Mouse (Mus musculus): ENCODE measurements at regions not wholly inside any gene's neighbourhood (a gene's known extent, or its start where the extent isn't known, plus 50 kb on each side); places are given as distances from the start of the nearest gene placed in this dataset.

DNA sequence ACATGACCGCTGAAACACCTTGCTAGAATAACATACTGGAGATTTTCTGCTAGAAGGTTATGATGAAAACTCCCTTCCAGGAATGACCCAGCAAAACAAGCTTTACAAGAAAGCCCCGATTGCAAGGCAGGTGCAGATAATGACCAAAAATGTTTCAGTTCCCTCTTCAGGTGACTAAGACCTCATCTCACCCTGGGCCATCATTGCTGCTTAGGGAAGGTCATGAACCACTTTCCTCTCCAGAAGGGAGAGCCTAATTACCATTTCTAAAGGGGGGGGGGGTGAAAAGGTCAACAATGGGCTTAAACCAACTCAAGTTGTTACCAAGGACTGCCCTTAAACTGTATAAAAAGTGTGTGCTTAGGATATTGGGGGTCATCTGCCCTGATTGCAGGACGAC lies 59.8 kb upstream of the Speer4c start:
- DNase-seq (ENCODE audit: low spot score in 2 of 2): no peak

DNA sequence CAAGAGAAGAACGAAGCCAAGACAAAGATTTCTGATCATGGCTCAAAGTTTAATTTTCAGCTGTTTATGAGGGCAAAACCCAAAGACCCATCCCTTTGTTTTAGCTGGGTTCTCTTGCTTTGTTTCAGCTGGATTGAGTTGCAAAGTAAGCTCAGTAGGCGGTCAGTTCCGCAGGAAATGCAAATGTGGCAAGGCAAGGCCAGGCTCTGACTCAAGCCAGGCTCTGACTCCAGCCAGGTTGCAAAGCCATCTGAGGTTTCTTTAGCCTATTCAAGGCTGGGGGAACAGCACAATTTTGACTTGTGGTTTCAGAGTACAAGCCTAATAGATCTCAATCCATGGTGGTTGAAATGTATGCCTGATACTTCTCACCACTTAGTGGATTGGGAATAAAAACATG lies 60.5 kb upstream of the Speer4c start:
- no peak for DNase-seq (ENCODE audit: low spot score in 2 of 2)

DNA sequence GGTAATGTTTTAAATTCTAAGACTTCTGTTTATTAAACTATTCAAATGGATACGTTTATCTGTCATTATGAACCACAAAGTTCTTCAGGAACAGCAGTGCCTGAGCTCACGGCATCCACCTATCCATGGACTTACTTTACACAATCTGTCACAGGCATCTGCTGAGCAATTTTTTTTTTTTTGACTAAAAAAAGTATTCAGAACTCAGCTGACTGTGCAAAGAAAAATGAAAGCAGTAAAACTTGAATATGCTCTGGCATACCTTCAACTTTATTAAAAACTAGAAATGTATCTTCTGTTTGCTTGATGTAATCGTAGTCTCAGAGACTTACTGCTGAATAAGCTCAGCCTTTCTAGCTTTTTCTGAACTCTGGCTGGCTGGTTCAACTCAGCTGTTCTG lies 62.0 kb upstream of the Speer4c start:
- DNase-seq (ENCODE audit: low spot score in 2 of 2): no peak

DNA sequence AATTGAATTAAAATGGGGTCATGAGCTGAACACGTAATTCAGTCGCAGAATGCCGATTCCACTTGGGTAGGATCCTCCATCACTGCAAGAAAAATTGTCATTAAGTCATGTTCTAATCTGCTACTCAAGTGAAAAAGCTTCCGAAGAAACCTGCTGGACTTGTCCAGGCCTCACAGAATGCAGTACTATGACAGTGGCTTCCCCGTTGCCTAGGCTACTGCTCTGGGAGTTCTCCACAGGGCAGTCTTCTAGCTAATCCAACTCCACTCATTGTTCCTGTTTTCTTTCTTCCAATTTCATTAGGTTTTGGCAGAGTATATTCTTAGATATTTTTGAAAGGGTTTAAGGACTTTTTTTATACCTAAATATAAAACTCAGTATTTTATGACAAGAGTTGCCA lies 89.5 kb upstream of the Speer4c start:
- no peak for DNase-seq (ENCODE audit: low spot score in 2 of 2)

DNA sequence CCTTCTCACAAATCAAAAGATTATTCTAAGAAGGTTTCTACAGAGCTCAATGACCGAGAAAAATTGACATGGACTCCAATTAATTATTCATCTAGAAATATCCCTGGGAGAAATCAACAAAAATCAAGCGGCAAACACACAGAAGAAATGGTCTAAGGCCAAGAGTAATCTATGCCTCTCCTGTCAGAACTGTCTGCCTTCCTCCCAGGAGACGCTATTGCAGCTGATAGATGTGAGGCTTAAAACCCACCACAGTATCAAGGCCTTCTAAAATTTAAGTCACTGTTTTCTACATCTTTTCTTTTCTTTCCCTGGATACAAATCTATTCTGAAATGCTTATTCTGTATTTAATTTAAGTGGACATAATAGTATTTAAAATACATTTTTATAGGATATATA lies 102.8 kb upstream of the Speer4c start:
- DNase-seq (ENCODE audit: low spot score in 2 of 2): no peak

DNA sequence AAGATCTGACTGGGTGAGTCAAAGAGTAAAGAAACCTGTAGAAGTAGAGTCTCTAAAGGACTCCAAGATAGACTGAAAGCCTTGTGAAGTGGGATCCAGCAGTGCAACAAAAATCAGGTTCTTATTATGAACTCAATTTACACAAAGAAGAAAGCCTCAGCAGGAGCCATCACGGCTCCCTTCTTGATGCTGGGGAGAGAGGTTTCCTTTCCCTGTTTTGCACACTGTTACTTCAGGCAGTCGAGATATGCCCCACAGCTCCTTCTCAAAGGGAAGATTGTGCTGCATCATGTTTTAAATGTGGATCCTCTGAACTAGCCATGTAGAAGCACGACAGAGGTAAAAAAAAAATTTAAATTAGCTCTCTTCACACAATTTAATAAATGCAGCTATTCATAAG lies 103.3 kb upstream of the Speer4c start:
- no peak for DNase-seq (ENCODE audit: low spot score in 2 of 2)

DNA sequence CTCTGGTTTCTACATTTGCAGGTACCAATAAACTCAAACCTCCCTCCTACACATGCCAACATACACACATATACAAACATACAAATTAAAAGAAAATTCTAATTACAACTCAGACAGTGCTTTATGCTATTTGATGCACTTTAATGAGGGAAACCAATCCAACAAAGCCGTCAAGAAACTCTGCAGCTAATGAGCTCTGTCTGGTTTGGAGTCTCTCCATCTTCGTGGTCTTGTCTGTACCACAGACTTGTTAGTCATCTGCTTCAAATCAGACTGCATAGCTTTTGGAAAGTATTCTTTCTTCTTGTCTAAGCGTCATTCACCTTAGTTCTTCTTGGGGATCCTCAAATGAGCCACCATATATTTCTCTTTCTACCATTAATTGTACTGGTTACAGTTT lies 108.9 kb upstream of the Speer4c start:
- DNase-seq (ENCODE audit: low spot score in 2 of 2): no peak

DNA sequence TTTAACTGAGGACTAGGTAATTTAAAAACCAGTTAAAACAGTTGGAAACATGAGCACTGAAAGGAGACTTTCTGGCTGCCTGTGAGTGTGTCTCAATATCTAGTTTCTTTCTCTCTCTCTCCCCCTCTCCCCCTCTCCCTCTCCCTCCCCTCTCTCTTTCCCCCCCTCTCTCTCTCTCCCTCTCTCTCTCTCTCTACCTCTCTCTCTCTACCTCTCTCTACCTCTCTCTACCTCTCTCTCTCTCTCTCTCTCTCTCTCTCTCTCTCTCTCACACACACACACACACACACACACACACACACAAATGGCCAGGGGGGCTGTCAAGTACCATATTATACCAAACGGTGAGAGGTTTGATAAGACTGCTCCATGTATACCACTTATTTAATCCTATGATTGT lies 103.0 kb upstream of the Cacna2d1 start:
- no peak for DNase-seq (ENCODE audit: low spot score in 2 of 2)

DNA sequence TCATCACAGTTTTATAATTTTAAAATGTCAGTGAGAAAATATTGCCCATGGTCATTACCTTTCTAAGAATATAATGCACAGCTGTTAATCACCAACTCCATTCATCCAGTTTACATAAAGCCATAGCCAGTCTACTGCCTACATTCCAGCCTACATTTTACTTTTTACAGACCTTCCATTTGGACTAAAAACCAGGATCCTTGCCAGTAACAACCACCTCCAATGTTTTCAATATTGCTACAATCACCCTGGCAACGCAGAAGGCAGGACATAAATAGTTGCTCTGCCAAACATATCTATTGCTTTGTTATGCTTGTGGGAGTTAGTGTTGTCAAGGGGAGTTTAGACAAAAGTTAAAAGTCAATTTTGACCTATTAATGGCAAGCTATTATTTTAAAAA lies 102.2 kb upstream of the Cacna2d1 start:
- no peak for DNase-seq (ENCODE audit: low spot score in 2 of 2)

DNA sequence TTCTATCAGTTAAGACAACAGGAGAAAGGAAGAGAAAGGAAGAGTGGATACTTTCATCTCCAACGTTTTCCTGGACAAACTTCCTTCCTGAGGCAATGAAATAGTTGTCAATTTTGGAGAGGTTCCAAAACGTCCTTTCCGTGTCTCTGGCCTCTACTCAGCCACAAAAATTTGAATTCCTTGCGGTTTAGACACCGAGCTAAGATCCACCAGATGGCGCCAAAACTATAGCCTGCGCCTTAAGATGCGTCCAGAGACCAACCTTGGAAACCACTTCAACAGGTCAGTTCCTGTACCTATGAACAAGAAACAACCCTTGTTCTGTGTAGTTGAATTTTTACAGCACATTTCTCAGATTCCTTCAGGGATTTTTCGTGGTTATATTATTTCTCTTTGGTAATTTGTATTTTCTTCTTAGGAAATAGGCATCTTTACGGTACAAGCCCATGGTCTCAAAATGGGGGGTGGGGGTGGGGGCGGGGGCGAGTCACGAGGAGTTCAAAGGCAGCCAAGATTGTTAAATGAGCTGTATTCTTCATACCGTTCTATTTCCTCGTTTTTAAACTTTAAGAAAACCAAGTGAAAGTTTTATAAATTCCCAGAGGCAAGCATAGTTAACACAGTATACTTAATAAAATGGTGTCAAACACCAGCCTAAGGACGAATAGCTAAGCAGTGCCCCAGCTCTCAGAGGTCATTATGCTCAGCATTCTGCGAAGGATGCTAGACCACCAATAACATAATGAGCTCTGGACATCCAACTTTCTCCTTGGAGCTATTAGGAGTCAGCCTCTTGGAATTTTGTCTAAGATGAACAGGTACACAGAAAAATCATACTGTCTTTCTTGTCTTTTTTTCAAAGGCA lies 96.2 kb upstream of the Cacna2d1 start:
- peak; percentile 45 to 71 for DNase-seq (ENCODE audit: low spot score in 2 of 2)

DNA sequence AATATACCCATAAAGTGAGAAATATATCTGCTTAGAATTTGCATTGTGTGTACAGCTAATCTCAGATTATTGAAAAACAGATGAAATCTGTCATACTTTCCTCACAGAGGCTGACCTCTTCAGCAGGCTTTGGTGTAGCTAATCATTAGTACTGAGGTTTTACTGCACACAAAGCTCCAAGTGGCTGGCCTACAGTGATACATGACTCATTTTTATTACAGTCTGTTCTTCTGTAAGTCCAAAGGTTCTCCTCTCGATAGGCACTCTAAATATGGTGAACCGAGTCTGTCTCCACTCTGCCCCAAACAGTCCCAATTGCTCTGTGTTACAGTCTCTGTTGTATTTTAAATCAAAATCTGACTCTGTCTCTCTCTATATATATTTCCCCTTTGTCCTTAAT lies 87.7 kb upstream of the Cacna2d1 start:
- no peak for DNase-seq (ENCODE audit: low spot score in 2 of 2)

DNA sequence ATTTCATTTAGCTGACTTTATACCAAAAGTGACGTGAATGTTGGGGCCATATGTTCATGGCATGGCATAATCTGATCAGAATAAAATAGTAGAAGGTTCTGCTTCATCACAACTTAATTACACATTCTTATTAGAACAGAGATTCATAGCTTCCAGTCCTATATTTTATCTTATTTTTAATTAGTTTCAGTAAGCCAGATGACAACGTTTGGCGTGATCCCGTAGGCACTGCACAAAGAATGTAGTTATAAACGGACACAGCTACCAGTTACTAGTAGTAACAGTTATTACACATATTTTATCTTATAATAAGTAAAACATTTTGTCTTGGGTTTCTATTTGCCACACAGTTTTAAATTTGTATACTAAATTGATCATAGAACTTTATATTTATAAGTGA lies 85.0 kb upstream of the Cacna2d1 start:
- no peak for DNase-seq (ENCODE audit: low spot score in 2 of 2)

DNA sequence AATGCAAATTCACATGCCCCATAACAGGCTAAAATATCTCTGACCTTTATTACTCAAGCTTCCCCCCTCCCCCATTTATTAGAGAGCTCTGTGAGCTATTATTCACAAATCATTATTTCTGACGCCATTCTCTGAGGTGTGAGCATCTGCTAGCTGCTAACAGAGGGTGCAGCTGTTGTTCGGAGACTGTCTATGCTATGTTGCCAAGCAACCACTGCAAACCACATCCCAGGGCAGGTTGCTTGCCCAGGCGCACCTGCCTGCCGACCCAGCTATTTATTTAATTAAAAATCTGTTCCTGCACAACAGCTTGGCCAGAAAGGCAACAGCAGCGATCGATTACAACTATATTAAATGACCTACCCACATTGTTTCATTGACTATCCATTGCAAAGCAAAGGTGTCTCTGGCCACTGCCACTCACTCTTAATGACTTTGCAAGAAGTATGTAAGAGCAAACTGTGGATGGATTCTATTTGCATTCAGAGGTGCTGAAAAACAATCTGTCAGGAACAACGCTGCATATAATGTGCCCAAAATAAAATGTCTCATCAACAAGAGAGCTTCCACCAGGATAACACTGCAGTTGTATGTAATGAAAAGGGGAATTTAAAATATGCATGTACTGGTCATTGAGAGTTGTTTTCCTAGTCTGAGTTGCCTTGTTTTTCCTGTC lies 84.2 kb upstream of the Cacna2d1 start:
- no peak for DNase-seq (ENCODE audit: low spot score in 2 of 2)

DNA sequence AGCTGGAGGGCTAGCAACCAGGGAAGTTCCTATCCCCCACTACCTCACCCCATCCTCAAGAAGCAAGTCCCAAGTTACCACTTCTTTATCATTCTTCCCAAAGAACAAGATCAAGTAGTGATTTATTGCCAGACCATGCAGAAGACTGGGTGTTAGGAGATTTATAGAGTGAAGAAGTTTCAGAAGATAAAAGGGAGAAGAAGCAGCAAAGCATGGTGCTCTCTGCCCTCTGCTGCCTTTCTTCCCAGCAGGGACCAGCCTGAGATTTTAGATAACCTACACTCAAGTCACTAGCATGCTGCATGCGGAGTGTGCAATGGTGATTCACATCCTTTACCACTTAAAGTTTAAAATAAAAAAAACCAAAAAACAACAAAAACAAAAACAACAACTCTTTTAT lies 79.7 kb upstream of the Cacna2d1 start:
- no peak for DNase-seq (ENCODE audit: low spot score in 2 of 2)

DNA sequence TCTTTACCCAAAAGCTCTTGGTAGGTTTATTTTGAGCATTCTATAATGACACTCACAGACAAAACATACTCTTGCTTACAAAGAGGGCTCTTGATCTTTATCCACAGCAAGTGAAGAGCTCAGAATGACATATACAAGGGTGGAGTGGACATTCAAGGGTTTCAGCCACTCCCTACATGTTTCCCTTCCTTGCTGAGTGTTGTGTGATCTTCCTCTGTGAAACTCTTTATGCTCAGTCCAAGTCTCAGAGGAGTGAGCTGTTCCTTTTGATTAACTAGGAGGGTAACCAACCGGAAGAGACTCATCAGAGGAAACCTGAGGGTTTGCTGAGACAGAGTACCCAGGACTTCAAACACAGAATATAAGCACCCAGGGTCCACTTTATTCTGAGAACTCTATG lies 77.5 kb upstream of the Cacna2d1 start:
- no peak for DNase-seq (ENCODE audit: low spot score in 2 of 2)

DNA sequence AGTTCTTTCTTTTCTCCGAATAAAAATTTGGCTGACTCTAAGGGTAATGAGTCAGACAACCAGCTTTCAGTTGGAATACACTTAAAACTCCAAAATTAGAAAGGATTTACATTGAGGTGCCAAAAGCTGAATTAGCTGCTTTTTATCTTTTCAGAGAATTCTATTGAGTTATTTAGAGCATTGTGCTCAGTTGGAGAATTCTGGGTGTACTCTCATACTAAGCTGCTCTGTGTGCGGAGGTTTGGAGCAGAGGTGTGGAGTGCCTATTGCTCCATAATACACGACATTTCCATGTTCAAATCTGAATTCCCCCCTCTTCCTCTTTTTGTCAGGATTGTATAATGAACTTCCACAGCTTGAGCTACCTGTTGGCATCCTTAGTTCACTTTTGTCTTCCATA lies 60.4 kb upstream of the Cacna2d1 start:
- no peak for DNase-seq (ENCODE audit: low spot score in 2 of 2)

DNA sequence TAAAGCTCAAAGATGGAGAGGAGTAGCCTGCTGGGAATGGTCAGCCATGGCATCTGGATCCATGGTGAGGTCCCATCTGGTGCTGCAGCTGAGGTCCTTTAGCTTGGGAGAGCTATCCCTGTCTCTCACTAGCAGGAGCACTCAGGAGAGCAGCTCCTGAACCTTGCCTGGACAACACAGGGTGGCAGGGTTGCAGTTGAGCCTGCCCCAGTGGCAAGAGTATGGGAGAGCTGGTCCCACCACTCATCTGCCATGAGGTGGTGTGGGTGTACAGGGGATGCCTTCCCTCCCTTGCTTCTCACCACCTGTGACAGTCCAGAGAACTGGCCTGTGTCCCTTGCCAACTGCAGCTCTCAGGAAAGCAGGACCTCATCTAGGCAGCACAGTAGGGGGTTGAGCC lies 51.5 kb upstream of the Cacna2d1 start:
- DNase-seq (ENCODE audit: low spot score in 2 of 2): no peak

All from frontal cortex, postnatal 25 days (tissue).